Mouse (Mus musculus): ENCODE measurements around the gene Etl4.

GRCm38 (mm10) chr2:20276124-20276523, 366.5 kb downstream of the Etl4 start:
- TF ChIP-seq GATA1 (IDR thresholded peaks at IDR 0.05; ENCODE audit: low read length) (no peak), TAL1 (IDR thresholded peaks at IDR 0.05; ENCODE audit: low read length) (no peak)

All from erythroblast, embryonic 14.5 days (primary cell).